Mouse (Mus musculus) midbrain, embryonic 14.5 days (tissue): ENCODE data around the gene 4833439L19Rik. TPM values are rescaled to one million over a fixed set of nuclear protein-coding genes. Genes with fewer than 3 reads are reported as not detected.

Source experiments
- ATAC-seq: fragments of 200-750 bp; cut with Nextera tagmentation; 2 replicates; pipeline ENCODE4 v1.8.0; 2017; ENCODE audit warnings: moderate number of reproducible peaks, moderate library complexity; ENCODE audit not compliant: low FRiP score, low TSS enrichment
- DNase-seq: peaks from one replicate; pipeline ENCODE4 v3.0.0-alpha.2; 2015
- H3K27ac ChIP-seq: fragments of 300-500 bp; sonication (generic); replicated peaks from 2 replicates; pipeline ENCODE4 v1.5.1; 2014; ENCODE audit warnings: mild to moderate bottlenecking, low read depth, low read length, moderate library complexity
- H3K27me3 ChIP-seq: fragments of 300-500 bp; sonication (generic); 2 replicates; pipeline ENCODE4 v1.6.1; 2014; ENCODE audit warnings: low read length, control low read depth, mixed read lengths; ENCODE audit not compliant: control insufficient read depth, insufficient read depth
- H3K36me3 ChIP-seq: fragments of 300-500 bp; sonication (generic); 2 replicates; pipeline ENCODE4 v1.6.1; 2014; ENCODE audit warnings: low read length, control low read depth; ENCODE audit not compliant: control insufficient read depth, insufficient read depth
- H3K4me1 ChIP-seq: fragments of 300-500 bp; sonication (generic); 2 replicates; pipeline ENCODE4 v1.6.1; 2014; ENCODE audit warnings: mild to moderate bottlenecking, antibody characterized with exemption, low read length, control low read depth; ENCODE audit not compliant: control insufficient read depth, insufficient read depth
- H3K4me2 ChIP-seq: fragments of 300-500 bp; sonication (generic); 2 replicates; pipeline ENCODE4 v1.6.1; 2014; ENCODE audit warnings: mild to moderate bottlenecking, low read length, moderate library complexity
- H3K4me3 ChIP-seq: fragments of 300-500 bp; sonication (generic); replicated peaks from 2 replicates; pipeline ENCODE4 v1.5.1; 2014; ENCODE audit warnings: low read depth, low read length
- H3K9ac ChIP-seq: fragments of 300-500 bp; sonication (generic); replicated peaks from 2 replicates; pipeline ENCODE4 v1.6.1; 2014; ENCODE audit warnings: mild to moderate bottlenecking, low read length, moderate library complexity
- H3K9me3 ChIP-seq: fragments of 300-500 bp; sonication (generic); 2 replicates; pipeline ENCODE4 v1.6.1; 2016; ENCODE audit warnings: low read length, control low read depth, mixed read lengths; ENCODE audit not compliant: control insufficient read depth
- WGBS: fragments of 180-500 bp; shearing (Covaris S2); extraction: QIAGEN DNeasy Blood & Tissue Kit; methylation state at CpG from one replicate; pipeline ENCODE4 v1.1.7; 2014; 5-methylcytosine and 5-hydroxymethylcytosine counted together
- polyA plus RNA-seq: library from polyadenylated mRNA; unstranded; fragments of >200 nt; fragmentation: Nextera tagmentation; extraction: Ambion mirVana; gene quantifications from 2 replicates; pipeline ENCODE4 v1.2.1, GENCODE M21; 2014

The 4833439L19Rik gene
- polyA plus RNA-seq, 1 experiment from 2014 or later, result 277 TPM

GRCm38 (mm10) chr13:54521181-54521580 lies 44.1 kb downstream of the 4833439L19Rik start:
- no peak for DNase-seq
- Histone ChIP-seq H3K36me3 (peaks cover 22% of the 10 kb centered on the region), H3K4me1 (no peaks in the 10 kb centered on the region), H3K27ac (no peak overlapping the region), H3K4me3 (no peak overlapping the region), H3K4me2 (no peak overlapping the region), H3K9ac (no peak overlapping the region), H3K27me3 (no peaks in the 10 kb centered on the region), H3K9me3 (no peaks in the 10 kb centered on the region)
- ATAC-seq, result no peak

GRCm38 (mm10) chr13:54520221-54520620 lies 45.0 kb downstream of the 4833439L19Rik start:
- Histone ChIP-seq H3K27ac (no peak overlapping the region), H3K4me2 (no peak overlapping the region), H3K36me3 (peaks cover 12% of the 10 kb centered on the region), H3K27me3 (no peaks in the 10 kb centered on the region), H3K9ac (no peak overlapping the region), H3K4me3 (no peak overlapping the region), H3K4me1 (no peaks in the 10 kb centered on the region), H3K9me3 (no peaks in the 10 kb centered on the region)
- no peak for DNase-seq
- WGBS, result 96% methylated on average over 4 of the region's 4 CpGs
- ATAC-seq, result no peak

GRCm38 (mm10) chr13:54505920-54506319 lies 59.3 kb downstream of the 4833439L19Rik start:
- Histone ChIP-seq H3K9ac (no peak overlapping the region), H3K4me3 (no peak overlapping the region), H3K9me3 (no peaks in the 10 kb centered on the region), H3K4me2 (0 out of 2 replicates have a peak overlapping the region, but pooled peaks have one; percentile 61), H3K4me1 (peaks cover 16% of the 10 kb centered on the region), H3K27me3 (no peaks in the 10 kb centered on the region), H3K27ac (no peak overlapping the region), H3K36me3 (no peaks in the 10 kb centered on the region)
- no peak for DNase-seq
- 89% methylated on average over 1 of the region's 1 CpGs for WGBS
- no peak for ATAC-seq

GRCm38 (mm10) chr13:54504611-54505260 lies 60.5 kb downstream of the 4833439L19Rik start:
- Histone ChIP-seq H3K9ac (peak overlapping the region; percentile 87), H3K27me3 (no peaks in the 10 kb centered on the region), H3K4me3 (peak overlapping the region; percentile 77), H3K27ac (peak overlapping the region; percentile 83), H3K4me1 (peaks cover 16% of the 10 kb centered on the region), H3K9me3 (no peaks in the 10 kb centered on the region), H3K36me3 (no peaks in the 10 kb centered on the region), H3K4me2 (peak overlapping the region; percentile 61)
- ATAC-seq, result no peak
- 51% methylated on average over 7 of the region's 7 CpGs for WGBS
- DNase-seq, result peak; percentile 20

- Histone ChIP-seq H3K9me3 (no peaks in the 10 kb centered on the region), H3K4me3 (peak within 1 kb of the TSS; percentile 77), H3K9ac (peak within 1 kb of the TSS; percentile 87), H3K36me3 (no peaks in the 10 kb centered on the region), H3K27me3 (no peaks in the 10 kb centered on the region), H3K4me1 (peaks cover 16% of the 10 kb centered on the region), H3K4me2 (peak within 1 kb of the TSS; percentile 61), H3K27ac (peak within 1 kb of the TSS; percentile 83)
- ATAC-seq (peak; percentile 91), DNase-seq (peak; percentile 81)
- under 1% methylated on average over 103 of the region's 105 CpGs for WGBS
These were observed 61.4 kb downstream of the 4833439L19Rik start, which contains the start of gene Simc1 for GRCm38 (mm10) chr13:54503604-54504521. Gene Simc1, plus strand, starts transcription at chr13:54503779.

- Histone ChIP-seq H3K4me2 (peak overlapping the region; percentile 61), H3K4me3 (peak overlapping the region; percentile 77), H3K9me3 (no peaks in the 10 kb centered on the region), H3K27ac (peak overlapping the region; percentile 83), H3K4me1 (peaks cover 16% of the 10 kb centered on the region), H3K27me3 (no peaks in the 10 kb centered on the region), H3K9ac (peak overlapping the region; percentile 87), H3K36me3 (no peaks in the 10 kb centered on the region)
- no peak for DNase-seq
- WGBS, result 1% methylated on average over 14 of the region's 14 CpGs
- peak; percentile 62 for ATAC-seq
These were observed 62.0 kb downstream of the 4833439L19Rik start for GRCm38 (mm10) chr13:54503278-54503603.

- H3K27ac ChIP-seq, result no peak overlapping the region
- 65% methylated on average over 3 of the region's 3 CpGs for WGBS
- DNase-seq, result no peak
- no peak overlapping the region for H3K4me2 ChIP-seq
- no peak for ATAC-seq
- no peaks in the 10 kb centered on the region for H3K36me3 ChIP-seq
- H3K4me3 ChIP-seq, result no peak overlapping the region
- no peaks in the 10 kb centered on the region for H3K9me3 ChIP-seq
- no peak overlapping the region for H3K9ac ChIP-seq
- no peaks in the 10 kb centered on the region for H3K27me3 ChIP-seq
- H3K4me1 ChIP-seq, result peaks cover 16% of the 10 kb centered on the region
These were observed 63.1 kb downstream of the 4833439L19Rik start for GRCm38 (mm10) chr13:54501957-54502690.

- DNase-seq (no peak), ATAC-seq (no peak)
- peaks cover 16% of the 10 kb centered on the region for H3K4me1 ChIP-seq
- H3K9ac ChIP-seq, result no peak overlapping the region
- H3K27ac ChIP-seq, result no peak overlapping the region
- no peaks in the 10 kb centered on the region for H3K27me3 ChIP-seq
- no peak overlapping the region for H3K4me3 ChIP-seq
- H3K36me3 ChIP-seq, result no peaks in the 10 kb centered on the region
- no peak overlapping the region for H3K4me2 ChIP-seq
- WGBS, result 82% methylated on average over 2 of the region's 2 CpGs
- no peaks in the 10 kb centered on the region for H3K9me3 ChIP-seq
These were observed 63.9 kb downstream of the 4833439L19Rik start for GRCm38 (mm10) chr13:54501352-54501751.
